Mouse (Mus musculus) hindbrain, embryonic 13.5 days (tissue): Measurements from ENCODE around the gene Scamp5. TPM values are rescaled to one million over a fixed set of nuclear protein-coding genes. Genes with fewer than 3 reads are reported as not detected.
"Not testable (repeated sequence)": the region's sequence is repeated elsewhere in the genome, so short reads cannot be mapped to it uniquely, and the experiment has no call there.

Experiments
- ATAC-seq: fragments of 200-750 bp; cut with Nextera tagmentation; 2 replicates; pipeline ENCODE4 v1.8.0; 2017; ENCODE audit warnings: moderate TSS enrichment; ENCODE audit not compliant: low FRiP score
- H3K27ac ChIP-seq: fragments of 300-500 bp; sonication (generic); 2 replicates; pipeline ENCODE4 v1.5.1; 2015; ENCODE audit warnings: inconsistent platforms, mild to moderate bottlenecking, moderate library complexity
- H3K27me3 ChIP-seq: fragments of 300-500 bp; sonication (generic); 2 replicates; pipeline ENCODE4 v1.6.1; 2015; ENCODE audit warnings: mild to moderate bottlenecking, inconsistent platforms
- H3K36me3 ChIP-seq: fragments of 300-500 bp; sonication (generic); 2 replicates; pipeline ENCODE4 v1.6.1; 2015; ENCODE audit warnings: mild to moderate bottlenecking, inconsistent platforms
- H3K4me1 ChIP-seq: fragments of 300-500 bp; sonication (generic); replicated peaks from 2 replicates; pipeline ENCODE4 v1.6.1; 2015; ENCODE audit warnings: inconsistent platforms
- H3K4me2 ChIP-seq: fragments of 300-500 bp; sonication (generic); 2 replicates; pipeline ENCODE4 v1.6.1; 2015; ENCODE audit warnings: inconsistent platforms, mild to moderate bottlenecking, moderate library complexity
- H3K4me3 ChIP-seq: fragments of 300-500 bp; sonication (generic); 2 replicates; pipeline ENCODE4 v1.5.1; 2015; ENCODE audit warnings: mild to moderate bottlenecking, inconsistent platforms
- H3K9ac ChIP-seq: fragments of 300-500 bp; sonication (generic); 2 replicates; pipeline ENCODE4 v1.6.1; 2015; ENCODE audit warnings: mild to moderate bottlenecking, inconsistent platforms
- H3K9me3 ChIP-seq: fragments of 300-500 bp; sonication (generic); 2 replicates; pipeline ENCODE4 v1.6.1; 2016; ENCODE audit warnings: inconsistent platforms
- WGBS: fragments of 180-500 bp; shearing (Covaris S2); methylation state at CpG from one replicate; pipeline ENCODE4 v1.1.7; 2015; 5-methylcytosine and 5-hydroxymethylcytosine counted together
- polyA plus RNA-seq: library from polyadenylated mRNA; unstranded; fragments of >200 nt; fragmentation: Nextera tagmentation; extraction: Ambion mirVana; gene quantifications from 2 replicates; pipeline ENCODE4 v1.2.1, GENCODE M21; 2015

Scamp5 gene
- polyA plus RNA-seq, 1 experiment from 2014 or later: 86.3 TPM

DNA sequence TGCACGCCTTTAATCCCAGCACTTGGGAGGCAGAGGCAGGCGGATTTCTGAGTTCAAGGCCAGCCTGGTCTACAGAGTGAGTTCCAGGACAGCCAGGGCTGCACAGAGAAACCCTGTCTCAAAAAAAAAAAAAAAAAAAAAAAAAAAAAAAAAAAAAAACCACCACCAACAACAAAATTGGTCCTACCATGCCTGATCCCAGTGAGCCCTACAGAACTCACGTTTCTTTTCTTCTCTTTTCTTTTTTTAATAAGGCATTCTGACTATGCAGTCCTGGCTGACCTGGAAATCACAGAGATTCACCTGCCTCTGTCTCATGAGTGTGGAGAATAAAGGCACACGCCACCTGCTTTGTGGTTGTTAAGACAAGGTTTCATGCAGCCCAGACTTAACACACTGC is 40.7 kb downstream of the Scamp5 start:
- not testable (repeated sequence) for ATAC-seq, H3K36me3 ChIP-seq, H3K27me3 ChIP-seq, H3K9ac ChIP-seq, H3K27ac ChIP-seq, H3K4me2 ChIP-seq, H3K4me3 ChIP-seq, H3K9me3 ChIP-seq, H3K4me1 ChIP-seq
- WGBS: 94% methylated on average over 4 of the region's 4 CpGs

DNA sequence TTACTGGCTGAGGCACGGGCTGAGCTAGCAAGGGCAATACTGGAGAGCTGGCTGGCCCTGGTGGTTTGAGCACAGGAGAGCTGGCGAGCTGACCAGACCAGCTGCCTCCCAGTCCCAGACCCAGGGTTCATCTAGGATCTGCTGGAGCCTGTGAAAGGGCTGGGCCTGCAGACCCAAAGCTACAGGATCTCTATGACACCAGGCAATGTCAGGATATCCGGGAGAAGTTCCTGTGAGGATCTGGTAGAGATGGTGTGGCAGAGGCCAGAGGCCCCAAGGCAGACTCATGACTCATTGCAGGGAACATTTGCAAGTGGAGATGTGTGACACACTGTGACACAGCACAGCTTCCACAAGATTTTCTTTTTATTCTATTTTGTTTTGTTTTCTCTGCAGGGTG is 42.7 kb downstream of the Scamp5 start:
- no peak overlapping the region for H3K9ac ChIP-seq
- H3K36me3 ChIP-seq: no peaks in the 10 kb centered on the region; the same call in 1 of the 2 replicates
- H3K4me2 ChIP-seq: no peak overlapping the region
- no peak for ATAC-seq
- 90% methylated on average over 3 of the region's 3 CpGs for WGBS
- no peaks in the 10 kb centered on the region for H3K27me3 ChIP-seq
- no peak overlapping the region for H3K27ac ChIP-seq
- no peak overlapping the region for H3K4me3 ChIP-seq
- H3K4me1 ChIP-seq: peaks cover 16% of the 10 kb centered on the region
- no peaks in the 10 kb centered on the region for H3K9me3 ChIP-seq

DNA sequence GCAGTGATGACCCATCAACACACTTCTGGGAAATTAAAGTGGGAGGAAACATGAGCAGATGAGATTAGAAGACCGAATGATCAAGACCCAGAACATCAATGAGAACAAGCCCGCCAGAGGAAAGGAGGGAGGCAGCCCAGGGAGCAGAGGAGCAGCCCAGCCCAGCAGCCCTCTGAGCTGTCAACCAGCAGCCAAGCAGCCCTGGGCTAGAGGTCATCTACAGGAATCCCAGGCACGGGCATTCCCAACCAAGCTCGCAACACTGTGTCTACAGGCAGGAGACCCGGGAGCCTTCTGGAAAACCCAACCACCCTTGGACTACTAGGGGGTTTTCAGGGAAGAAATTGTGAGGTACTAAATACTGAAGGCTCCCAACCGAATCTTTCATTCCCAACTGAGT is 43.8 kb downstream of the Scamp5 start:
- Histone ChIP-seq H3K9me3 (no peaks in the 10 kb centered on the region), H3K36me3 (peaks cover 3% of the 10 kb centered on the region; the same call in 1 of the 2 replicates), H3K4me2 (no peak overlapping the region), H3K27ac (no peak overlapping the region), H3K4me1 (peaks cover 19% of the 10 kb centered on the region), H3K27me3 (no peaks in the 10 kb centered on the region), H3K4me3 (no peak overlapping the region), H3K9ac (no peak overlapping the region)
- 80% methylated on average over 6 of the region's 6 CpGs for WGBS
- no peak for ATAC-seq

DNA sequence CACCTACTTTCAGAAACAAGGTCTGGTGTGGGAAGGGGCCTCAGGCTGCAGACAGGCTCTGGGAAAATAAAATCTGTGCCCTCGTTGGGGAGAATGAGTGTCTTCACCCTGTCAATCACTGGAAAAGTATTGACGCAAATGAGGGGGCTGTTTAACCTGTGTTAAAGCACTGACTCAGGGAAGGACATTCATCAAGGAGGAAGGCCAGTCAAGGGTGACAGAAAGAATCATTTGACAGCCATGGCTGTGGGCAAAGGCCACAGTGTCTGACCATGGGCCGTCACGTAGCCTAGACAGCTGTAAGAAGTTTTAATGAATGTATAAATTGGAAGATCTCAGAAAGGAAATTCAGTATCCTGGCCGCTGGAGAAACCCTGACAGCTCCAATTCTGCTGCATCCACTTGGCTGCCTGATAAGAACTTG is 46.2 kb downstream of the Scamp5 start:
- Histone ChIP-seq H3K27me3 (no peaks in the 10 kb centered on the region), H3K9me3 (no peaks in the 10 kb centered on the region), H3K4me2 (no peak overlapping the region), H3K4me3 (no peak overlapping the region), H3K27ac (peak overlapping the region; percentile 18; the same call in 1 of the 2 replicates), H3K4me1 (peaks cover 19% of the 10 kb centered on the region), H3K36me3 (peaks cover 9% of the 10 kb centered on the region; the same call in 1 of the 2 replicates), H3K9ac (no peak overlapping the region)
- ATAC-seq: no peak
- WGBS: 59% methylated on average over 5 of the region's 5 CpGs

DNA sequence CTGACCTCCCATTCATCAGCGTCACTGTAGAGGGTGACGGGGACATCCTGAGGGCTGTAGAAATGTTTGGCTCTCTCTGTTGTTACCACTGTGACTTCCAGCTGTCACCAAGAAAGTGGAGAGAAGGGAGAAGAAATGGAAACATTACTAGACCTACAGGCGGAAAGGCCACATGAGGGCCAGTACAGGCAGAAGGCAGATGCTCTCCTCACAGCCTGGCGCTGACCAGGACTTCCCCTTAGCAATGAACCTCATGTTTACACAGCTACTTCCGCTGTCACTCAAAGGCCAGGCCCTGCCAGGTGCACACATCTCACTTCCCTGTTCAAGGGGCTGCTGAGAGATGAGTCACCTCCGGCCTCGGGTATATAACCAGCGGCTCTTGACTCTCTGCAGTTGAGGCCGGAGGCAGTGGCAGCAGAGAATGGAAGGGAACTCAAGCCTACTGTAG is 46.7 kb downstream of the Scamp5 start:
- no peaks in the 10 kb centered on the region for H3K27me3 ChIP-seq
- H3K27ac ChIP-seq: peak overlapping the region; percentile 65
- no peak overlapping the region for H3K4me3 ChIP-seq
- ATAC-seq: 0 out of 2 replicates have a peak, but pooled peaks have one; percentile 13
- no peak overlapping the region for H3K4me2 ChIP-seq
- 74% methylated on average over 9 of the region's 9 CpGs for WGBS
- H3K9me3 ChIP-seq: no peaks in the 10 kb centered on the region
- H3K36me3 ChIP-seq: peaks cover 9% of the 10 kb centered on the region; the same call in 1 of the 2 replicates
- peaks cover 19% of the 10 kb centered on the region for H3K4me1 ChIP-seq
- 0 out of 2 replicates have a peak overlapping the region, but pooled peaks have one; percentile 3 for H3K9ac ChIP-seq

DNA sequence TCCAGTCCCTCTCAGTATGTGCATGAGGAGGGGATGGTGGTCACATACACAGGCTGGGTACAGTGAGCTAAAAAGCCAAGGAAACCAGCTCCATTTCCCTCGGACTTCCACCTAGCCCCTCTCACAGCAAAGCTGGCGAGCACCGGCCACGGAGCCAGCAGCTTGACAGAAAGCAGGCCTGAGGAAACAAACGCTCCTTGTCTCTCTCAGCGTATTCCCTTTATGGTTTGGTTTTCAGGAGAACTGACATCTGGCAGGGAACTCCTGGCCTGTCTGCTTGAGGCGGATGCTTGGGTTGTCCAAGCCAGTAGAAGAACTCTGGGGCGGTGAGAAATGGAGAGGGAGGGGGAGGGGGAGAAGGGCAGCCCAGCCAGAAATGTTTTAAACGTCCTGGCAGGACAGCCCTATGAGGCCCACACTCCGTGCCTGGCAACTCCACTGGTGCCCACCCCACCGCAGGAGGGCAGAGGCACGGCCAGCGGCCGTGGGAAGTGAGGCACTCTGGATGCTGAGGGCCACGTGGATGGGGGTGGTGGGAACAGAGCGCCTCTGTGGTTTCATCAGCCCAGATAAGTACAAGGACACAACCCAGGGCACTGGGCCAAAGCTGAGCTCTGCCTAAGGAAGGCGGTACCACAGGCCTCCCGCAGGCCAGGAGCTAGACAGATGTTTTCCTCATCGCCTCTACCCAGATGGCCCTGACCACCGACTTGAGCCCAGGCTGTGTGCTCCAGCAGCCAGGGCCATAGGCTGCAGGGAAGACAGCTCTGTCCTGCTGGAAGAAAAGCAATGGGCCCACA is 47.3 kb downstream of the Scamp5 start:
- peak; percentile 83 for ATAC-seq
- 0 out of 2 replicates have a peak overlapping the region, but pooled peaks have one; percentile 4 for H3K4me2 ChIP-seq
- 56% methylated on average over 20 of the region's 20 CpGs for WGBS
- H3K27ac ChIP-seq: peak overlapping the region; percentile 65
- H3K9me3 ChIP-seq: no peaks in the 10 kb centered on the region
- H3K27me3 ChIP-seq: no peaks in the 10 kb centered on the region
- no peak overlapping the region for H3K4me3 ChIP-seq
- H3K9ac ChIP-seq: 0 out of 2 replicates have a peak overlapping the region, but pooled peaks have one; percentile 39
- H3K4me1 ChIP-seq: peaks cover 19% of the 10 kb centered on the region
- peaks cover 9% of the 10 kb centered on the region; the same call in 1 of the 2 replicates for H3K36me3 ChIP-seq

DNA sequence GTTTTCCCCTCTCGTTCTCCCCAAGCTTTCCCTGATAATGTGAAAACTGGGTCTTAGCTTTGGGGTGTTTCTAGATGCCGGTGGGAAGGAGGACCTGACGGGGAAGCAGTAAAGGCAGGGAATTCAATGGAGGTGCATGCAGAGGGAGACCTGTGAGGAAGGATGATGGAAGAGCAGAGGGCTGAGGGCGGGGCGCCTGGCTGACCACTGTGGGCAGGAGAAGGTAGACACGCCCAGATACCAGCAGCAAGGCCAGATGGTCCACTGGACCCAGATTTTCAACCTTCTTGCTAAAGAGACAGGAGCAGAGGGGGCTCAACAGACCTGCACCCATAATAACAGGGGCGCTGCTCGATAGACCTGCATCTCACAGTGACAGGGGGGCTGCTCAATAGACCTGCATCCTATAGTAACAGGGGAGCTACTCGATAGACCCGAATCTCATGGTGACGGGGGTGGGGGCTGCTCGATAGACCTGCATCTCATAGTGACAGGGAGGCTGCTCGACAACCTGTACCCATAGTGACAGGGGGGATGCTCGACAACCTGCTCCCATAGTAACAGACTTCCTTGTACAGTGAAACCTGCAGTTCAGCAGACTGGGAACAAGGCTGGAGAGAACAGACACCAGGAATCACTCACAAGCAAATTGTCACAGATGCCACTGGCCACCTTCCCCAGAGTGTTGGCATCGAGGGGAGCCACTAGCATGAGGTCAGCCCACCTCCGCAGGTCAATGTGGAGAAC is 48.2 kb downstream of the Scamp5 start:
- Histone ChIP-seq H3K4me3 (no peak overlapping the region), H3K27me3 (no peaks in the 10 kb centered on the region), H3K9me3 (no peaks in the 10 kb centered on the region), H3K36me3 (peaks cover 10% of the 10 kb centered on the region), H3K27ac (peak overlapping the region; percentile 65; the same call in 1 of the 2 replicates), H3K9ac (peak overlapping the region; percentile 39; the same call in 1 of the 2 replicates), H3K4me1 (peaks cover 19% of the 10 kb centered on the region), H3K4me2 (no peak overlapping the region)
- ATAC-seq: no peak
- WGBS: 89% methylated on average over 16 of the region's 16 CpGs

DNA sequence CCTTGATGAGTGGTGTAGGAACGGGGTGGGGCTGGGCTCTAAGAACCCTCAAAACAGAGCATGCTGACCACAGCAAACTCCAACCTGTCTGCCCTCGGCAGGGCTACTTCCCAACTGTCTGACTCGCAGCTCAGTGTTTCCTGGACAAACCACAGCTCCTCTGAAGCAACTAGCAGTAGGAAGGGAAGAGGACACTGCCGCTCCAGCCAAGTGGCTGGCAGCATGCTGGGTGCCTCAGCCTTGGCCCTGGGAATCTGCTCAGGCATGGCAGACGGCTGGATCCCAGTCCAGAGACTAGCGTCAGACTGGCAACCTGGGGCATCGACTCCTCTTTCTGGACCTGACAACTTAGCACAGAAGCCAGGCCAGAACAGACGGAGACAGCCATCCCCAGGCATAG is 50.5 kb downstream of the Scamp5 start:
- H3K36me3 ChIP-seq: peaks cover 30% of the 10 kb centered on the region
- no peak overlapping the region for H3K4me2 ChIP-seq
- WGBS: 87% methylated on average over 8 of the region's 8 CpGs
- no peak for ATAC-seq
- peaks cover 19% of the 10 kb centered on the region for H3K4me1 ChIP-seq
- H3K4me3 ChIP-seq: no peak overlapping the region
- no peak overlapping the region for H3K27ac ChIP-seq
- no peaks in the 10 kb centered on the region for H3K27me3 ChIP-seq
- no peak overlapping the region for H3K9ac ChIP-seq
- no peaks in the 10 kb centered on the region for H3K9me3 ChIP-seq

DNA sequence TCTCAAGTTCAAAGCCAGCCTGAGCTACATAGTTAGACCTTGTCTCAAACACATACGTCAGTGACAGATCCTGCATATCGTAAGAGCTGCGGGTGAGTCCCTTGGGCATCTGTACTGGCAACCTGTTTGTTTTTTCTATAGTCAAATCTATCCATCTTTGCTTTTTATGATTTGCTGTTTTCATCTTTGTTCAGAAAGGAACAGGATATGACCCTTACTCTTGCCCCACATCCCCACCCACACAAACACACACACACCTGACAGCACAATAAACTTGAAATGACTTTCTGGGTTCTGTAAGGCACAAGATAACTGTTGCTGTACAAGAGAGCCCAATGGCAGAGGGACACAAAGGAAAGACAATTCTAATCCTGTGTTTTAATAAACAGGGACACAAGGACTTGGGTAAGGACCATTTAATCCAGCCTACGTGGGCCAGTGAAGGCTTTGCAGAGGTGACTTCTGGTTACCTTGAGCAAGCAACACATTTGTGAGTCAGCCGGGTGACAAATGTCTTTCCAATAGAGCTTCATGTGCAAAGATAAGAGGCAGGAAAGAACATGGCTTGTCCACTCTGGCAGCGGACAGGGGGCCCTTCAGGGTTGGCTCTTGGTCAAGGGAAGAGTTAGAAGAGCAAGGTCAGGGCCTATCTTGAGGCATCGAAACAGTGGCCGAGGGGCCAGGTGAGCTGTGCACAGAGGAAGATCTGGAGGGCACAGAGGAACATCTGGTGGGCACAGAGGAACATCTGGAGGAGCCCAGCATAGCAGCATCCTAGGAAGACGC is 60.5 kb downstream of the Scamp5 start:
- no peak for ATAC-seq
- Histone ChIP-seq H3K9ac (no peak overlapping the region), H3K27me3 (no peaks in the 10 kb centered on the region), H3K4me2 (no peak overlapping the region), H3K27ac (no peak overlapping the region), H3K4me3 (no peak overlapping the region), H3K36me3 (peaks cover 5% of the 10 kb centered on the region), H3K4me1 (no peaks in the 10 kb centered on the region), H3K9me3 (no peaks in the 10 kb centered on the region)
- WGBS: 91% methylated on average over 9 of the region's 9 CpGs

DNA sequence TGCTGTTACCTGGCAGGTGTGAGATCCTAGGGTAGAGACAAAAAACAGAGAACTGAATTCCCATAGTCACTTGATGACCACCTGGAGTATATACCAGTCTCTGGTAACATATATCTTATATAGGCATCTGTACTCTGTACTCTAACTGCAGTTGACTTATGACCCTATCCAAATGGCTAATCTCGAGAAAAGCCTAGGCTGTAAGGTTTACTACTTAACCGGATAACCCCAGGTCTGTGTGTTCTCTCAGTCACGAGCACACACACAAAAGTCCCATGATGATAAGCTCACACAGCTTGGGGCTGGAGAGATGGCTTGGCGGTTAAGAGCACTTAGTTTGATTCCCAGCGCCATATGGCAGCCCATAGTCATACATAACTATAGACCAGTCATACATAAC is 61.5 kb downstream of the Scamp5 start:
- Histone ChIP-seq H3K4me1 (no peaks in the 10 kb centered on the region), H3K27ac (no peak overlapping the region), H3K9ac (no peak overlapping the region), H3K9me3 (no peaks in the 10 kb centered on the region), H3K36me3 (no peaks in the 10 kb centered on the region), H3K4me2 (no peak overlapping the region), H3K27me3 (no peaks in the 10 kb centered on the region), H3K4me3 (no peak overlapping the region)
- no peak for ATAC-seq
- WGBS: 95% methylated on average over 5 of the region's 5 CpGs

DNA sequence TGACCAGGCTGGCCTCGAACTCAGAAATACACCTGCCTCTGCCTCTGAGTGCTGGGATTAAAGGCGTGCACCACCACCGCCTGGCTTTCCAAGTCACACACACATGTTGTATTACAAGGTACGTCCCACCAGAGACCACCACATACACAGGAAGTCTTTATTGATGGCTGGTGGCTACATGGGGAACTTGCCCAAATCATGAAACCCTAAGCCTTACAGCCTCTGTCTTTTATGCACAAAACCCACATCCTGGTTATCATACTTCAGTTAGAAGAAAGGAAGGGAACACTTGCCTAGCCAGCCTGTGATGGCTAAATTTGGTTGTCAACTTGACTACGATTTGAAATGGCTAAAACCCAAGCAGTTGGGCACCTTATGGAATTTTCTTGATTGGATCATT is 63.8 kb downstream of the Scamp5 start:
- peaks cover 10% of the 10 kb centered on the region for H3K9me3 ChIP-seq
- H3K27ac ChIP-seq: no peak overlapping the region
- H3K9ac ChIP-seq: no peak overlapping the region
- H3K36me3 ChIP-seq: no peaks in the 10 kb centered on the region
- H3K4me2 ChIP-seq: no peak overlapping the region
- WGBS: 91% methylated on average over 5 of the region's 5 CpGs
- no peak for ATAC-seq
- H3K27me3 ChIP-seq: no peaks in the 10 kb centered on the region
- H3K4me1 ChIP-seq: no peaks in the 10 kb centered on the region
- H3K4me3 ChIP-seq: no peak overlapping the region
